Mouse (Mus musculus): ENCODE data around the gene Atp5j2. TPM values are rescaled to one million over a fixed set of nuclear protein-coding genes. Genes with fewer than 3 reads are reported as not detected.
"Not testable (repeated sequence)": the region's sequence is repeated elsewhere in the genome, so short reads cannot be mapped to it uniquely, and the experiment has no call there.

Atp5j2 gene
- total RNA-seq (2022), result 100 to 1,000 TPM; 319 to 686 (median 419) TPM

DNA sequence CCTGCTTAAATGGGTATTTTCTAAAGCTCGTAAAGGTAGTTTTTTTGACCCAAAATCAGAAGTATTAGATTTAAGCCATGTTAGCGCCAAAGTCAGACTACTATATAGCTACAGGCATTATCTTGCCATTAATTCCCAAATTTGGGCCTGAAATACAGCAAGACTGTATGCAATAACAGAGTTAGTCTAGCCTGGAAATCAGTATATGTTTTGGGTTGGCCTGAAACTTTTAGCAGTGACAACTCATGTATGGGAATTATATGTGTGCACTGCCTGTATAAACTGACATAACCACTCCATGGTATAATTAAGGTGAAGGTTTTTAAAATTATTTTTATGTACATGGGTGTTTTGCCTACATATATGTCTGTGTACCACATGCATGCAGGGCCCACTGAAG is at the start of gene Atp5j2:
Atp5j2 (minus strand) TSS at position 101 of the 400 bp plus-strand sequence.
- no peak for DNase-seq

GRCm38 (mm10) chr5:145234636-145235035 is 42.8 kb upstream of the Atp5j2 start:
- no peak for DNase-seq

DNA sequence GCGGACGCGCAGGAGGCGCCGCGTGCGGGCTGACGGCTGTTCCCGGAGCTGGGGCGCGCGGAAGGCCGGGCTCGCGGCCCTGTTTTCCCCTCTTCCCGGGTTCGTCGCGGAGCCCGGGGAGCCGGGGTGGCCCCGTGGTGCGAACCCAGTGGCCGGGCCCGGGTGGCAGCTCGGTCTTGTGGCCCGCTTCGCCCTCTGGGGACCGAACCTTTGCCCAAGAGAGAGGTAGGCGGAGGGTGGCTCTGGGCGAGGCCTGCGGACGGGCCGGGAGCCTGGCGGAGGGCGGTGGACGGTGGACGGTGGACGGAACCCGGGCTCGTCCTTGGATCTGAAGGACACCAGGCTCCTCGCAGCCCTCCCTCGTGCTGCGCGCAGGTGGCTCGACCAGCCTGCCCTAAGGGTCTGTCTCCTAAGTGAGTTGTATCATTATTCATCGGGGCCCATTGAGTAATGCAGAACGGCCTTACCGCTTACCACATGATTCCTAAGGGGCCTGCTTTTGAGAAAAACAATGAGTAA is 40.1 kb upstream of the Atp5j2 start:
- DNase-seq, result peak; percentile 54

DNA sequence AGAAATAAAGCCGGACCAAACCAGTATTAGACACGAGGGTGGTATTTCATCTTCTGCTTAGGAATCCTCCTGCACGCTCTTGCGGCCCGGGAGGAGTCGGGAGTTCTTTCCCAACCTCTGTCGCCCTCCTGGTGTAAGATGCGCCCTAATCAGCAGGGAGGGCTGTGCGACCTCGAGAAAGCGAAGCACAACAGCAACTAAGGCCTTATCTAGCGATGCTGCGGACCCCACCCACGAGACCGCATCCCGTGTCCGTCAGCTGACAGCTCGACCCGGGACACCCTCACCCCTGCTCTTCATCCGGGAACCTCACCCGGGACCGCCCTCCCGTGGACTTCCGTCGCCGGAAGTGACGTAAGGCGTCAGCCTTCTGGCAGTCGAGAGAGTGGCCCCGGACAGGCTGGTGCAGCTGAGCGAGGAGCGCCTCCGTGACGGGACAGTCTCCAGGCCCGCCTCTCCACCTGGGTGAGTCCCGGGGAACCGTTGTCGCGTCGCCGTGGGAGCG is 39.6 kb upstream of the Atp5j2 start, which contains the start of gene Zfp655:
Zfp655 (plus strand) TSS at position 349 of the 505 bp plus-strand sequence.
- DNase-seq, result peak; percentile 97

DNA sequence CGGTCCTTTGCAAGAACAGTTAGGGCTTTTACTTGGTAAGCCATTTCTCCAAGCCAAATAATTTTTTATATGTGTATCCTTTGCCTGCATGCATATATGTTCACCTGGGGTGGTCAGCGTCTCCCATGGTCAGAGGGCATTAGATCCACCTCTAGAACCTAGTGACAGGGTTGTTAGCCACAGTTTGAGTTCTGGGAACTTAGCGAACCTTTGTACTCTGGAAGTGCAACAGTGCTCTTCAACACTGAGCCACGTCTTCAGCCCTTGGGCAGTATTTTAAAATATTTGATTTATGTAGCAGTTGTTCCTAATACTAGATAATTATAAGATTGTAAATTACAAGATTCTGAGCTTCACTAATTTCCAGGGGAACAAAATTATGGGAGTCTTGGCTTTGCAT is 38.8 kb upstream of the Atp5j2 start:
- no peak for DNase-seq

DNA sequence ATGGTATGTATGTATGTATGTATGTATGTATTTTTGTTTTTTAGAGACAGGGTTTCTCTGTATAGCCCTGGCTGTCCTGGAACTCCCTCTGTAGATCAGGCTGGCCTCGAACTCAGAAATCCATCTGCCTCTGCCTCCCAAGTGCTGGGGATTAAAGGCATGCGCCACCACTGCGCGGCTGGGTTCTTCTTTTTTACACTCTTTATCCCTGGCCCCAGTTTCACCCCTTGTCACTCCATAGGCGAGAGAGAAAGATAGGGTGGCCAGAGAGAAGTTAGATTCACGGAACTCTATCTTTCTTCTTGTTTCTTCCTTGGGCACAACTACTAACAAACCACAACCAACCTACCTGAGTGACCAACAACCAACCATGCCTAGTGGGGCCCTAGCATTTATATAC is 37.4 kb upstream of the Atp5j2 start:
- not testable (repeated sequence) for DNase-seq

GRCm38 (mm10) chr5:145226453-145226852 is 34.6 kb upstream of the Atp5j2 start:
- no peak for DNase-seq

- no peak for DNase-seq
Observed at GRCm38 (mm10) chr5:145223395-145223794, 31.5 kb upstream of the Atp5j2 start.

DNA sequence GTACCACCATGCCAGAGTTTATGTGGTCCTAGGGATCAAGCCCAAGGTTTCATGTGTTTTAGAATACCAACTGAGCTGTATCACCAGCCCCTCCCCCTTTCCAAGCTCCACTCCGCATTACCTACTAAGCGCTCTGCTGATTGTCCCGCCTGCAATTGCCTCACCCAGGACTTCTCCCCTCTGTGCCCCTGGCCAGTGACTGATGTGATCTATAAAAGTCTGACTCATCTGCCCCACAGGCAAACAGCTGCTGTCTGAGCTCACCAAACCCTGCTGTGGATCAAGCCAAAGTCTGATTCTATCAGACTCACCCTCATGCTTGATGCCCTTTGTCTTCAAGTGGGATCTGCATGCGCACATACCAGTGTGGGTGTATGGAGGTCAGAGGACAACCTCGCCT is 31.0 kb upstream of the Atp5j2 start:
- peak; percentile 57 for DNase-seq

- DNase-seq, result no peak
Observed at GRCm38 (mm10) chr5:145219981-145220380, 28.1 kb upstream of the Atp5j2 start.

DNA sequence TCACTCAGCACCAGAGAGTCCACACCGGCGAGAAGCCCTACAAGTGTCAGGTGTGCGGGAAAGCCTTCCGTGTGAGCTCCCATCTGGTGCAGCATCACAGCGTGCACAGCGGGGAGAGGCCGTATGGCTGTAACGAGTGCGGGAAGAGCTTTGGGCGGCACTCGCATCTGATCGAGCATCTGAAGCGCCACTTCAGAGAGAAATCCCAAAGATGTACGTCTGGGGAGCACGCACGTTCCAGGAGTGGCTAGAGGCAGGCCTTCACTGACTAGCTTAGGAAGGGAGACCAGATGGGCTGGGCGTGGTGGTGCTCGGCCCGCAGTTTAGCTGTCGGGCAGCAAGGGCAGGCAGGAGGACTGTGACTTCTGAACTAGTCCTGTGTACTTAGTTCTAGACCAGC is 26.8 kb upstream of the Atp5j2 start:
- DNase-seq, result no peak

GRCm38 (mm10) chr5:145218206-145218605 is 26.3 kb upstream of the Atp5j2 start:
- no peak for DNase-seq

DNA sequence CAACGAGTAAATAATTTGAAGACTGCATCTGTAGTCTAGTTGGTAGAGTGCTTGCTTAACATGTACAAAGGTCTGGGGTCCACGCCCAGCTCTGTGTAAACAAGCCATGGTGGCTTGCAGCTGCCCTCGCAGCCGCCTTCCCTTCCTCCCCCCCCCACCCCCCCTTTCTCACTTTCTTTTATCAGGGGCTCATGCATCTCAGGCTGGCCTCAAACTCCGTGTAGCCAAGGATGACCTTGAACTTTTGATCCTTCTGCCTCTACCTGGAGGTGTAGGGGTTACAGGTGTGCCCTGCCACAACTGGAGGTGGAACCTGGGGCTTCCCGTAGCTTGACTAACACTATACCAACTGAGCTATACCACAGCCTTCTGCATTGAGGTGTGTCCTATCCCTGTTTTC is 25.9 kb upstream of the Atp5j2 start:
- DNase-seq, result no peak

DNA sequence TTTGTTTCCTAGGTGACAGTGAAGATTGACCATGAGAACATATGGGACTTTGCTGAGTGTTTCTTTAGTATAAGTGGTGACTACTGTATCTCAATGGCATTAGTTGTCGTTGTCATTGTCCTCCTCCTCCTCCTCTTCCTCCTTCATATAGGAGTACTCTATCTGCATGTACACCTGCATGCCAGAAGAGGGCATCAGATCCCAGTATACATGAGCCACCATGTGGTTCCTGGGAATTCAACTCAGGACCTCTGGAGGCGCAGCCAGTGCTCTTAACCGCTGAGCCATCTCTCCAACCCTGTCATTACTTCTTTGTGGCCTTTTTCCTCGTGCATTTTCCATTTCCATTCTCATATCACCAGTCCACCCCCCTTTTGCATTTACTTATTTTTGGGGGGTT is 22.8 kb upstream of the Atp5j2 start:
- DNase-seq, result no peak

GRCm38 (mm10) chr5:145213505-145213904 is 21.6 kb upstream of the Atp5j2 start:
- no peak for DNase-seq

- no peak for DNase-seq
Observed at GRCm38 (mm10) chr5:145212216-145212615, 20.4 kb upstream of the Atp5j2 start.

GRCm38 (mm10) chr5:145211340-145211739 is 19.5 kb upstream of the Atp5j2 start:
- DNase-seq, result no peak

DNA sequence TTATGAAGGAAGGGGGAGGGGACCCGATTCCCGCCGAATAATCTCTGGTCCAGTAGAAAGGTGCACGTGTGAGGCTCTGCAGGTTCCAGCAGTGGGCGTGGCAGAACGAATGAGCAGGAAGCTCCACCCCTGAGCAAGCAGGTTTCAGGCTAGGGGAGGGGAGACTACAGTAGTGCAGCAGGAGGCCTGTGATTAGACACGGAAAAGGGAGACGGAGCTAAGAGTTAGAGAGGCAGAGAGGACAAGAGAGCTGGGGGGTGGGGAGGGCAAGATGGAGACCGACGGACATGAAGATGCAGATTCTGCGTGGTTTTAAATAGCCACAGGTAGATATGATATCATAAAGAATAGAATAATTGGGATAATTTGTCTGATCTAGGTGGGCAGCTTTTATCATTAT is 16.5 kb upstream of the Atp5j2 start:
- DNase-seq, result not testable (repeated sequence)

GRCm38 (mm10) chr5:145207954-145208353 is 16.1 kb upstream of the Atp5j2 start:
- DNase-seq, result no peak

- DNase-seq, result no peak
Observed at GRCm38 (mm10) chr5:145207385-145207784, 15.5 kb upstream of the Atp5j2 start.

DNA sequence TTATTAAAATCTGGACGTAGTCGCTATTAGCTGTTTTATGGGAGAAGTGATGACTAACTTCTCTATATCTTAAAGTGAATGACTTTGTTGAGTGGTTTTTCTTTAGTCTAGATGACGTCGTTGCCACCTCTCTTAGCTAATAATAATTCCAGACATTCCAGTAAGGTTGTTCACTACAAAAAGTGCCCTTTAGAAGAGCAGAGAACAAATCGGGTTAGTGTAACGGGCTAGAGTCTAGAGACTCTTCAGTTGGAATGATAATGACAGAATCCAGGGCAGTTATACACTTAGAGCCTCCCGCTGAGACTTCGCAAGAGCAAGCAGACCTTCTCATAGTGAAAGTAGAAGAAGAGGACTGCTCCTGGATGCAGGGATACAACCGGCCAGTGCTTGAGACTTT is 13.2 kb upstream of the Atp5j2 start:
- no peak for DNase-seq

GRCm38 (mm10) chr5:145203936-145204691 is 12.3 kb upstream of the Atp5j2 start, which contains the start of gene Zkscan5:
Zkscan5 (plus strand) TSS chr5:145204562.
- peak; percentile 99 for DNase-seq

DNA sequence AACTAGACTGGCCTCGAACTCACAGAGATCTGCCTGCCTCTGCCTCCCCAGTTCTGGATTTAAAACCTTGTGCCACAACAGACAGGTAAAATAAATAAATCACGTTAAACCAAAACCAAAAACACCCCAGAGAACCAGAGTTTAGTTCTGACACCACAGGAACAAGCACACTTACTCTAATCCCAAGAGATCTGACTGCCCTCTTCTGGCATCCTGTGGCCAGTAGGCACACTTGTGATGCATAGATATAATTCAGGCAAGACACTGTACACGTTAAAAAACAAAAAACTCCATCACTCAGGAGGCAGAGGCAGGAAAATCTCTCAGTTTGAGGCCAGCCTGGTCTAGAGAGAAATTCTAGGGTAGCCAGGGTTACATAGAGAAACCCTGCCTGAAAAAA is 10.6 kb upstream of the Atp5j2 start:
- no peak for DNase-seq

Measured in adrenal gland, adult 8-10 months (tissue).